Mouse (Mus musculus): Measurements from ENCODE around the gene Gsg1l. TPM values are rescaled to one million over a fixed set of nuclear protein-coding genes. Genes with fewer than 3 reads are reported as not detected.

Gsg1l gene
- polyA plus RNA-seq, 1 experiment = not detected

DNA sequence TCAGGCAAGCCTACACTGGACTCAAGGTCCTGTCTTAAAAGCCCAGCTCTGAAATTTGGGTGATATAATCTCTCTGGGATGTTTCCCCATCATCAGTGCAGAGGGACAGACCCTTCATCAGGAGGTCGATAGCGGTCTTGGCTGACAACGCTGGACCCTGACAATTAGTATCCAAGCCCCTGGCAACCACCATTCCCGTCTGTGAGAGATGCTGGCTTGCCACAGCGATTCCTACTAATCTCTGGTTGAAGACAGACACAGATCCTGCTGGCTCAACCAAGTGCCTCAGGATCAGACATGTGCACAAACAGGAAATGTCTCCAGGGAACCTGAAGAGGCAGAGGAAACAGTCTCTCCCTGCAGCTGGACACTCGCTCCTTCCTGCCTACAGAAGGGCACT lies 62.2 kb downstream of the Gsg1l start:
- Histone ChIP-seq H3K4me3 (ENCODE audit: low read depth, low read length) (no peak overlapping the region), H3K9me3 (replicated peaks; ENCODE audit: control insufficient read depth, insufficient read depth, low read length, poor library complexity, severe bottlenecking) (no peaks in the 10 kb centered on the region), H3K36me3 (ENCODE audit: control insufficient read depth, insufficient read depth, low read length, poor library complexity, severe bottlenecking) (no peaks in the 10 kb centered on the region), H3K27me3 (ENCODE audit: control insufficient read depth, insufficient read depth, low read length, poor library complexity, severe bottlenecking) (no peaks in the 10 kb centered on the region), H3K9ac (ENCODE audit: low read depth, poor library complexity, severe bottlenecking) (no peak overlapping the region), H3K4me1 (ENCODE audit: control insufficient read depth, insufficient read depth, low read length) (no peaks in the 10 kb centered on the region), H3K27ac (ENCODE audit: insufficient read depth, low read length) (no peak overlapping the region)
- TF ChIP-seq EP300 (IDR thresholded peaks at IDR 0.05; ENCODE audit: insufficient read depth, low read depth, low read length) (no peak), CTCF (IDR thresholded peaks at IDR 0.05; ENCODE audit: low read depth, low read length) (no peak), POLR2A (IDR thresholded peaks at IDR 0.05; ENCODE audit: insufficient read depth, low read length) (no peak)

DNA sequence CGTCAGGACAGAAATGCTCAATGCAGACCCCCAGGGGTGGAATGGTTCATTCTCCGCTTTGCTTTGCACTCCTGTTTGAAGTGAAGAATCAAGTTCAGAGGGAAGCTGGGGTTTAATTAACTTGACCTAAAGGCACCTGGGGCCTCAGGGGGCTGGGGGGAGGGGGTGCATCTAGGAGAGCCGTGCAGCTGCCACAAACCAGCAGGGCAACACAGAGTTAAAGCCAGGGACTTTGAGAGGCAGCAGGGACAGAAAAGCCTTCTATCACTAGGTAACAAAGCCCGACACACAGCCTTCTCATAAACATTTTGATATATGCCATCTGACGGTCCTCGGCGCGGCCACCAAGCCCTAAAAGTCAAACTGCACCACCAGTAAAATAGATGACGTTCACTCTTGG lies 62.9 kb downstream of the Gsg1l start:
- no peak for TF ChIP-seq EP300 (IDR thresholded peaks at IDR 0.05; ENCODE audit: insufficient read depth, low read depth, low read length)
- TF ChIP-seq POLR2A (IDR thresholded peaks at IDR 0.05; ENCODE audit: insufficient read depth, low read length) = no peak
- TF ChIP-seq CTCF (IDR thresholded peaks at IDR 0.05; ENCODE audit: low read depth, low read length) = no peak
- Histone ChIP-seq H3K36me3 (ENCODE audit: control insufficient read depth, insufficient read depth, low read length, poor library complexity, severe bottlenecking) (no peaks in the 10 kb centered on the region), H3K27me3 (ENCODE audit: control insufficient read depth, insufficient read depth, low read length, poor library complexity, severe bottlenecking) (no peaks in the 10 kb centered on the region), H3K4me1 (ENCODE audit: control insufficient read depth, insufficient read depth, low read length) (no peaks in the 10 kb centered on the region), H3K4me3 (ENCODE audit: low read depth, low read length) (no peak overlapping the region), H3K27ac (ENCODE audit: insufficient read depth, low read length) (no peak overlapping the region), H3K9me3 (replicated peaks; ENCODE audit: control insufficient read depth, insufficient read depth, low read length, poor library complexity, severe bottlenecking) (no peaks in the 10 kb centered on the region), H3K9ac (ENCODE audit: low read depth, poor library complexity, severe bottlenecking) (no peak overlapping the region)

DNA sequence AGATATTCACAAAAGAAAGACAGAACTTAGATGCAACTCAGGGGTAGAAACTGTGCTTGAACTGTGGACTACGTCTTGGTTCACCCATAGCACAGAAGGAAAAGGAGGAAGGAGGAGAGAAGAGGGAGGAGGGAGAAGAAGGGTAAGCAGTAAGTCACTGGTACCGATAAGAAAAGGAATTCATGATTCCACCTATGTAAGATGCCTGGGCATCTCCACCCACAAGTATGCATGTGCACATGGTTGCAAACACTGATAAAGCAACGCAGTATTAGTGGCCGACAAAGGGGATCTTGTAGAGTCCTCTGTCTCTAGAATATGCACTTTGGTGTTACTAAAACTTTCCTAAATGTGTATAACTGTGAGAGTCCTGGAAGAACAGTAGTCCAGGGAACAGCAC lies 64.8 kb downstream of the Gsg1l start:
- Histone ChIP-seq H3K4me1 (ENCODE audit: control insufficient read depth, insufficient read depth, low read length) (no peaks in the 10 kb centered on the region), H3K36me3 (ENCODE audit: control insufficient read depth, insufficient read depth, low read length, poor library complexity, severe bottlenecking) (no peaks in the 10 kb centered on the region), H3K9ac (ENCODE audit: low read depth, poor library complexity, severe bottlenecking) (no peak overlapping the region), H3K27me3 (ENCODE audit: control insufficient read depth, insufficient read depth, low read length, poor library complexity, severe bottlenecking) (no peaks in the 10 kb centered on the region), H3K4me3 (ENCODE audit: low read depth, low read length) (no peak overlapping the region), H3K9me3 (replicated peaks; ENCODE audit: control insufficient read depth, insufficient read depth, low read length, poor library complexity, severe bottlenecking) (no peaks in the 10 kb centered on the region), H3K27ac (ENCODE audit: insufficient read depth, low read length) (no peak overlapping the region)
- TF ChIP-seq EP300 (IDR thresholded peaks at IDR 0.05; ENCODE audit: insufficient read depth, low read depth, low read length) (no peak), POLR2A (IDR thresholded peaks at IDR 0.05; ENCODE audit: insufficient read depth, low read length) (no peak), CTCF (IDR thresholded peaks at IDR 0.05; ENCODE audit: low read depth, low read length) (no peak)

DNA sequence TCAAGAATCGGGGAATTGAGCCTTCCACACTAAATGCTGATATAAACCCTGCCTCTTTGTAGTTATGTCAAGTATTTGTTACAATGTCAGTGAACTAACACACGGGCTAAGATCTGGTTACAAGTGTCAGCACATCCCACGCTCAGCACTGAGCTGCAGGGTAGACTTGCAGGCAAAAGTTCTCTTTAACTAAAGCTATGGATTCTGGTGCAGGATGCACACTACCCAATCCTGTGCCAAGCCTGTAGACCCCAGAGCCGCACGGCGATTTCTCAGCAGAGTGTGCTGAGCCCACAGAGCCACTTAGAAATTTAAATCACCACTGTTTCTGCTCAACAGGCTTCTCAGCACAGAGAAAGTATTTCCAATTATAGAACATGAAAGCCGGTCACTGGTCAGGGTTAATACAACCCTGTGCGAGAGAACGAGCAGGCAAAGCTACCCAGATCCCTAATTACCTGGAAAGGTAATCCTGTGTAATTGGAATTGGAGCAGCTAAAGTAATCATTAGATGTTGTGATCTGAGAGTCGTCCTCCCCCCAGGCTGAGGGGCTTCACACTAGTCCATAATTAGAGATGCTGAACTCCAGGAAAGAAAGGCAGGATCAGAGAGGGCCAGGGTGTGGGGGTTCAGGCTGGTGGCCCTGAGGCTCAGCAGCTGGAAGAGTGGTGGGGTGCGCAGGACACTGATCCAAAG lies 69.7 kb downstream of the Gsg1l start:
- no peak overlapping the region for H3K27ac ChIP-seq (ENCODE audit: insufficient read depth, low read length)
- H3K36me3 ChIP-seq (ENCODE audit: control insufficient read depth, insufficient read depth, low read length, poor library complexity, severe bottlenecking) = no peaks in the 10 kb centered on the region
- H3K4me1 ChIP-seq (ENCODE audit: control insufficient read depth, insufficient read depth, low read length) = no peaks in the 10 kb centered on the region
- TF ChIP-seq EP300 (IDR thresholded peaks at IDR 0.05; ENCODE audit: insufficient read depth, low read depth, low read length) (no peak), POLR2A (IDR thresholded peaks at IDR 0.05; ENCODE audit: insufficient read depth, low read length) (no peak), CTCF (IDR thresholded peaks at IDR 0.05; ENCODE audit: low read depth, low read length) (no peak)
- no peaks in the 10 kb centered on the region for H3K9me3 ChIP-seq (replicated peaks; ENCODE audit: control insufficient read depth, insufficient read depth, low read length, poor library complexity, severe bottlenecking)
- no peaks in the 10 kb centered on the region for H3K27me3 ChIP-seq (ENCODE audit: control insufficient read depth, insufficient read depth, low read length, poor library complexity, severe bottlenecking)
- no peak overlapping the region for H3K9ac ChIP-seq (ENCODE audit: low read depth, poor library complexity, severe bottlenecking)
- H3K4me3 ChIP-seq (ENCODE audit: low read depth, low read length) = no peak overlapping the region

DNA sequence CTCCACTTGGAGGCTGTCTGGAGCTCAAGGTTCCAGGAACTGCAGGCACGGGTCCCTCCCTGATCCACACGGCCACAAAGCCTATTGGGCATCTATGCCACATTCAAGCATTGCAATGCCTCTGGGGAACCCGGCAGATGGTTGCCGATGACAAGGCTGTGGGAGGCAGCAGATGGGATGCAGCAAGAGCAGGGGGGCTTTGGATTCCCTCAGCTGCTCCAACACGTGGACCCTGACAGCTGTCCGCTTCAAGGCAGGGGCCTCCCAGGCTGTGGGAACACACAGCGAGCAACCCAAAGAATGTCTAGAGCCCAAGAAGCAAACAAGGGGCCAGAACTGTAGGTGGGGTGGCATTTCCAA lies 73.4 kb downstream of the Gsg1l start:
- Histone ChIP-seq H3K4me1 (ENCODE audit: control insufficient read depth, insufficient read depth, low read length) (no peaks in the 10 kb centered on the region), H3K4me3 (ENCODE audit: low read depth, low read length) (no peak overlapping the region), H3K36me3 (ENCODE audit: control insufficient read depth, insufficient read depth, low read length, poor library complexity, severe bottlenecking) (no peaks in the 10 kb centered on the region), H3K27me3 (ENCODE audit: control insufficient read depth, insufficient read depth, low read length, poor library complexity, severe bottlenecking) (no peaks in the 10 kb centered on the region), H3K9me3 (replicated peaks; ENCODE audit: control insufficient read depth, insufficient read depth, low read length, poor library complexity, severe bottlenecking) (no peaks in the 10 kb centered on the region), H3K27ac (ENCODE audit: insufficient read depth, low read length) (no peak overlapping the region), H3K9ac (ENCODE audit: low read depth, poor library complexity, severe bottlenecking) (no peak overlapping the region)
- no peak for TF ChIP-seq EP300 (IDR thresholded peaks at IDR 0.05; ENCODE audit: insufficient read depth, low read depth, low read length)
- no peak for TF ChIP-seq POLR2A (IDR thresholded peaks at IDR 0.05; ENCODE audit: insufficient read depth, low read length)
- TF ChIP-seq CTCF (IDR thresholded peaks at IDR 0.05; ENCODE audit: low read depth, low read length) = no peak

GRCm38 (mm10) chr7:126008139-126008788 lies 73.9 kb downstream of the Gsg1l start:
- Histone ChIP-seq H3K4me3 (ENCODE audit: low read depth, low read length) (no peak overlapping the region), H3K9ac (ENCODE audit: low read depth, poor library complexity, severe bottlenecking) (no peak overlapping the region), H3K36me3 (ENCODE audit: control insufficient read depth, insufficient read depth, low read length, poor library complexity, severe bottlenecking) (no peaks in the 10 kb centered on the region), H3K27me3 (ENCODE audit: control insufficient read depth, insufficient read depth, low read length, poor library complexity, severe bottlenecking) (no peaks in the 10 kb centered on the region), H3K9me3 (replicated peaks; ENCODE audit: control insufficient read depth, insufficient read depth, low read length, poor library complexity, severe bottlenecking) (no peaks in the 10 kb centered on the region), H3K27ac (ENCODE audit: insufficient read depth, low read length) (no peak overlapping the region), H3K4me1 (ENCODE audit: control insufficient read depth, insufficient read depth, low read length) (no peaks in the 10 kb centered on the region)
- TF ChIP-seq CTCF (IDR thresholded peaks at IDR 0.05; ENCODE audit: low read depth, low read length) (no peak), POLR2A (IDR thresholded peaks at IDR 0.05; ENCODE audit: insufficient read depth, low read length) (no peak), EP300 (IDR thresholded peaks at IDR 0.05; ENCODE audit: insufficient read depth, low read depth, low read length) (no peak)

All from ES-Bruce4 (cell line).